Mouse (Mus musculus): ENCODE results near the gene Cox11. TPM values are rescaled to one million over a fixed set of nuclear protein-coding genes. Genes with fewer than 3 reads are reported as not detected.

Gene Cox11
- polyA plus RNA-seq, 1 experiment: 11.5 TPM

- no peaks in the 10 kb centered on the region for H3K27me3 ChIP-seq (ENCODE audit: control insufficient read depth, insufficient read depth, insufficient read length)
- H3ac ChIP-seq (ENCODE audit: control insufficient read depth, insufficient read length, low read depth): no peak overlapping the region
- peaks cover 12% of the 10 kb centered on the region for H3K79me2 ChIP-seq (ENCODE audit: control insufficient read depth, insufficient read depth)
- H3K36me3 ChIP-seq (ENCODE audit: control insufficient read depth, insufficient read depth): no peaks in the 10 kb centered on the region
- TF ChIP-seq MYOG (IDR thresholded peaks at IDR 0.05; ENCODE audit: control insufficient read depth, extremely low read depth, insufficient read length) (no peak), USF1 (IDR thresholded peaks at IDR 0.05; ENCODE audit: low read depth) (no peak)
- no peak overlapping the region for H3K4me3 ChIP-seq (ENCODE audit: insufficient read depth, poor library complexity, severe bottlenecking)
- peaks cover 10% of the 10 kb centered on the region for H3K79me3 ChIP-seq (ENCODE audit: low read depth)
These were observed 10.2 kb upstream of the Cox11 start for GRCm38 (mm10) chr11:90627751-90628150.

- Histone ChIP-seq H3K79me2 (ENCODE audit: control insufficient read depth, insufficient read depth) (peaks cover 40% of the 10 kb centered on the region), H3K27me3 (ENCODE audit: control insufficient read depth, insufficient read depth, insufficient read length) (no peaks in the 10 kb centered on the region), H3K36me3 (ENCODE audit: control insufficient read depth, insufficient read depth) (no peaks in the 10 kb centered on the region), H3K4me3 (ENCODE audit: insufficient read depth, poor library complexity, severe bottlenecking) (no peak overlapping the region), H3K79me3 (ENCODE audit: low read depth) (peaks cover 14% of the 10 kb centered on the region), H3ac (ENCODE audit: control insufficient read depth, insufficient read length, low read depth) (no peak overlapping the region)
- no peak for TF ChIP-seq MAX (IDR thresholded peaks at IDR 0.05)
- no peak for TF ChIP-seq CEBPB (IDR thresholded peaks at IDR 0.05; ENCODE audit: low read depth)
- no peak for TF ChIP-seq FOSL1 (IDR thresholded peaks at IDR 0.05; ENCODE audit: insufficient read depth, low read length, poor library complexity, severe bottlenecking)
- TF ChIP-seq MYOG (IDR thresholded peaks at IDR 0.05; ENCODE audit: control insufficient read depth, extremely low read depth, insufficient read length): no peak
- TF ChIP-seq USF1 (IDR thresholded peaks at IDR 0.05; ENCODE audit: low read depth): no peak
- TF ChIP-seq CTCF (IDR thresholded peaks at IDR 0.05; ENCODE audit: control insufficient read depth, insufficient read depth, insufficient read length): no peak
- no peak for TF ChIP-seq MYOD1 (IDR thresholded peaks at IDR 0.05; ENCODE audit: control insufficient read depth, insufficient read length, low read depth)
These were observed 5.5 kb upstream of the Cox11 start for GRCm38 (mm10) chr11:90632480-90632879.

GRCm38 (mm10) chr11:90634661-90635060, 3.3 kb upstream of the Cox11 start:
- Histone ChIP-seq H3K79me2 (ENCODE audit: control insufficient read depth, insufficient read depth) (peaks cover 50% of the 10 kb centered on the region), H3ac (ENCODE audit: control insufficient read depth, insufficient read length, low read depth) (no peak overlapping the region), H3K79me3 (ENCODE audit: low read depth) (peaks cover 22% of the 10 kb centered on the region), H3K36me3 (ENCODE audit: control insufficient read depth, insufficient read depth) (no peaks in the 10 kb centered on the region), H3K27me3 (ENCODE audit: control insufficient read depth, insufficient read depth, insufficient read length) (no peaks in the 10 kb centered on the region), H3K4me3 (ENCODE audit: insufficient read depth, poor library complexity, severe bottlenecking) (no peak overlapping the region)
- TF ChIP-seq FOSL1 (IDR thresholded peaks at IDR 0.05; ENCODE audit: insufficient read depth, low read length, poor library complexity, severe bottlenecking): no peak
- no peak for TF ChIP-seq MAX (IDR thresholded peaks at IDR 0.05)
- no peak for TF ChIP-seq USF1 (IDR thresholded peaks at IDR 0.05; ENCODE audit: low read depth)

- Histone ChIP-seq H3ac (ENCODE audit: control insufficient read depth, insufficient read length, low read depth) (peak overlapping the region; percentile 97), H3K79me2 (ENCODE audit: control insufficient read depth, insufficient read depth) (peaks cover 85% of the 10 kb centered on the region), H3K79me3 (ENCODE audit: low read depth) (peaks cover 47% of the 10 kb centered on the region), H3K4me3 (ENCODE audit: insufficient read depth, poor library complexity, severe bottlenecking) (peak overlapping the region; percentile 94), H3K27me3 (ENCODE audit: control insufficient read depth, insufficient read depth, insufficient read length) (no peaks in the 10 kb centered on the region), H3K36me3 (ENCODE audit: control insufficient read depth, insufficient read depth) (peaks cover 29% of the 10 kb centered on the region)
- TF ChIP-seq MYOG (IDR thresholded peaks at IDR 0.05; ENCODE audit: control insufficient read depth, extremely low read depth, insufficient read length): no peak
- TF ChIP-seq CTCF (IDR thresholded peaks at IDR 0.05; ENCODE audit: control insufficient read depth, insufficient read depth, insufficient read length): no peak
- TF ChIP-seq FOSL1 (IDR thresholded peaks at IDR 0.05; ENCODE audit: insufficient read depth, low read length, poor library complexity, severe bottlenecking): no peak
- TF ChIP-seq MYOD1 (IDR thresholded peaks at IDR 0.05; ENCODE audit: control insufficient read depth, insufficient read length, low read depth): no peak
- TF ChIP-seq MAX (IDR thresholded peaks at IDR 0.05): no peak
- TF ChIP-seq USF1 (IDR thresholded peaks at IDR 0.05; ENCODE audit: low read depth): no peak
- TF ChIP-seq CEBPB (IDR thresholded peaks at IDR 0.05; ENCODE audit: low read depth): no peak
These were observed 398 bp downstream of the Cox11 start for GRCm38 (mm10) chr11:90638312-90638830.

DNA sequence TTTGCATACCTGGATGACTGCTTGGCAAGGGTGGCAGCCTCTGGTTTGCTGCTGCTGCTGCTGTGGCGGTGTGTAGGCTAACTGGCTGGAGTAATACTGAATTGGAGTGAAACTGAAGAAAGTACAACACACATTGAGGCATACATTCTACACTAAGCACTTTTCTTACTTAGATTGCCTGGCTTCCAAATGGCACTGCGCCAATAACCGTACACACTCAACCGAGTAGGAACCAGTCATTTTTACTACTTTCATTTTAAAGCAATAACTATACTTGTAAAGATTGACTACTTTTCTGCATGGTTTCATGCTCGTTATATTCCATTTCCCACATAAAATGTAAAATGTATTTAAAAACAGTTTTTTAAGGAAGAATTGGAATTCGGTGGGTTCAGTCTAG, 11.8 kb downstream of the Cox11 start:
- Histone ChIP-seq H3K27me3 (ENCODE audit: control insufficient read depth, insufficient read depth, insufficient read length) (no peaks in the 10 kb centered on the region), H3K36me3 (ENCODE audit: control insufficient read depth, insufficient read depth) (peaks cover 49% of the 10 kb centered on the region), H3K79me3 (ENCODE audit: low read depth) (peaks cover 2% of the 10 kb centered on the region), H3K4me3 (ENCODE audit: insufficient read depth, poor library complexity, severe bottlenecking) (no peak overlapping the region), H3ac (ENCODE audit: control insufficient read depth, insufficient read length, low read depth) (no peak overlapping the region), H3K79me2 (ENCODE audit: control insufficient read depth, insufficient read depth) (no peaks in the 10 kb centered on the region)
- TF ChIP-seq MYOG (IDR thresholded peaks at IDR 0.05; ENCODE audit: control insufficient read depth, extremely low read depth, insufficient read length) (no peak), CTCF (IDR thresholded peaks at IDR 0.05; ENCODE audit: control insufficient read depth, insufficient read depth, insufficient read length) (no peak), USF1 (IDR thresholded peaks at IDR 0.05; ENCODE audit: low read depth) (no peak), FOSL1 (IDR thresholded peaks at IDR 0.05; ENCODE audit: insufficient read depth, low read length, poor library complexity, severe bottlenecking) (no peak), MAX (IDR thresholded peaks at IDR 0.05) (no peak), MYOD1 (IDR thresholded peaks at IDR 0.05; ENCODE audit: control insufficient read depth, insufficient read length, low read depth) (no peak), CEBPB (IDR thresholded peaks at IDR 0.05; ENCODE audit: low read depth) (no peak)

GRCm38 (mm10) chr11:90650231-90650885, 12.4 kb downstream of the Cox11 start:
- Histone ChIP-seq H3ac (ENCODE audit: control insufficient read depth, insufficient read length, low read depth) (no peak overlapping the region), H3K4me3 (ENCODE audit: insufficient read depth, poor library complexity, severe bottlenecking) (no peak overlapping the region), H3K36me3 (ENCODE audit: control insufficient read depth, insufficient read depth) (peaks cover 47% of the 10 kb centered on the region), H3K79me3 (ENCODE audit: low read depth) (peaks cover 2% of the 10 kb centered on the region), H3K79me2 (ENCODE audit: control insufficient read depth, insufficient read depth) (no peaks in the 10 kb centered on the region), H3K27me3 (ENCODE audit: control insufficient read depth, insufficient read depth, insufficient read length) (no peaks in the 10 kb centered on the region)
- no peak for TF ChIP-seq MAX (IDR thresholded peaks at IDR 0.05)
- no peak for TF ChIP-seq FOSL1 (IDR thresholded peaks at IDR 0.05; ENCODE audit: insufficient read depth, low read length, poor library complexity, severe bottlenecking)
- no peak for TF ChIP-seq USF1 (IDR thresholded peaks at IDR 0.05; ENCODE audit: low read depth)
- no peak for TF ChIP-seq MYOD1 (IDR thresholded peaks at IDR 0.05; ENCODE audit: control insufficient read depth, insufficient read length, low read depth)
